ENCODE assay signal across 19 mouse cellular contexts in the genomic region with DNA sequence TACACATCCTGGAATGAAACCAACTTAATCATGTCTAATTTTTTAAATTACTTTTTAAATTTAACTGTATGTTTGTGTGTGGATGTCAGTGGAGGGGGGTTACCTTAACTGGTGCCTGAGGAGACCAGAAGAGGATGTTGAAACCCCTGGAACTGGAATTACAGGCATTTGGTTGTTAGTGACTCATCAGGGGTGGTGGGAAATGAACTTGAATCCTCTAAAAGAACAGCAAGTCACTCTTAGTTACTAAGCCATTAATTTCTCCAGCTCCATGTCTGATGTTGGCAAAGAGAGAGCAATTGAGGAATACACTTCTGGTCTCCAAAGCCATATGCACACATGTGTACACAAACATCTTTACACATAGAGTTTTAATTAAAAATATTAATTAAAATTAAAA.
"Had no signal": no experiment of that assay in that cellular context is flagged by ENCODE, and none has a peak within 500 bp of the region (broad histone marks: within the 10 kb centered on the region; RNA-seq: fewer than 3 reads in every experiment).

No protein-coding gene starts in this region.

- H3K4me2 ChIP-seq: limb, embryonic 13.5 days; liver, embryonic 12.5 days; liver, embryonic 15.5 days; lung, embryonic 15.5 days; midbrain, embryonic 13.5 days; neural tube, embryonic 13.5 days had no signal

- H3K27ac ChIP-seq: limb, embryonic 10.5 days; limb, embryonic 13.5 days; liver, embryonic 12.5 days; liver, embryonic 15.5 days; lung, embryonic 15.5 days; macrophage; midbrain, embryonic 10.5 days; midbrain, embryonic 13.5 days; neural tube, embryonic 13.5 days had no signal

- H3K4me1 ChIP-seq: limb, embryonic 10.5 days; limb, embryonic 13.5 days; liver, embryonic 15.5 days; lung, embryonic 15.5 days; midbrain, embryonic 10.5 days; midbrain, embryonic 13.5 days; neural tube, embryonic 13.5 days had no signal

- ATAC-seq: liver, embryonic 12.5 days; midbrain, embryonic 13.5 days; midbrain, embryonic 16.5 days had no signal

- DNase-seq: kidney, adult 9 months; kidney, postnatal 14 days; kidney, postnatal 4 days; liver; lung, adult 18-20 months; retina, postnatal 1 day; thymus, adult 18-20 months; thymus, postnatal 36 days had no signal

- H3K4me3 ChIP-seq: limb, embryonic 10.5 days; limb, embryonic 13.5 days; liver, embryonic 12.5 days; liver, embryonic 15.5 days; lung, embryonic 15.5 days; midbrain, embryonic 10.5 days; midbrain, embryonic 13.5 days; myocyte; neural tube, embryonic 13.5 days had no signal

- H3K27me3 ChIP-seq: limb, embryonic 13.5 days; liver, embryonic 12.5 days; liver, embryonic 15.5 days; lung, embryonic 15.5 days; midbrain, embryonic 13.5 days; neural tube, embryonic 13.5 days had no signal

- H3K9me3 ChIP-seq: limb, embryonic 10.5 days; limb, embryonic 13.5 days; liver, embryonic 12.5 days; liver, embryonic 15.5 days; lung, embryonic 15.5 days; midbrain, embryonic 10.5 days; midbrain, embryonic 13.5 days; neural tube, embryonic 13.5 days had no signal

- H3K9ac ChIP-seq: limb, embryonic 13.5 days; liver, embryonic 12.5 days; liver, embryonic 15.5 days; lung, embryonic 15.5 days; midbrain, embryonic 13.5 days; neural tube, embryonic 13.5 days had no signal
